Mouse (Mus musculus) left cerebral cortex, postnatal 36 days (tissue): ENCODE measurements around the gene Ces2b. TPM values are rescaled to one million over a fixed set of nuclear protein-coding genes. Genes with fewer than 3 reads are reported as not detected.

Experiments
- total RNA-seq, 2 experiments: library from RNA; stranded (reverse); gene quantifications; 2 replicates each; pipeline ENCODE4 v1.2.3; 2021

Gene Ces2b
- total RNA-seq, 2 experiments from 2014 or later, result 0.17 TPM; not detected in 1

Other genes with a start within 250 kb of the Ces2b start
- 1 to 10 TPM; 8.1 to 9.0 TPM for gene Pdp2, start 240.1 kb upstream of the Ces2b start, total RNA-seq
- gene Cdh16, start 207.2 kb upstream of the Ces2b start, total RNA-seq, result not detected
- 1 to 10 TPM; 3.5 to 4.4 TPM for gene Rrad, start 200.2 kb upstream of the Ces2b start, total RNA-seq
- gene Ciao2b, start 189.6 kb upstream of the Ces2b start, total RNA-seq, result 10 to 100 TPM; 31.4 to 33.5 TPM
- gene Ces2a, start 97.6 kb upstream of the Ces2b start, total RNA-seq, result not detected
- gene Ces2c, start 15.5 kb downstream of the Ces2b start, total RNA-seq, result not detected
- gene Ces2e, start 94.7 kb downstream of the Ces2b start, total RNA-seq, result not detected
- not detected for gene Ces2f, start 115.8 kb downstream of the Ces2b start, total RNA-seq
- under 1 TPM; 0.25 to 0.45 TPM for gene Ces2g, start 130.1 kb downstream of the Ces2b start, total RNA-seq
- gene Ces2h, start 169.3 kb downstream of the Ces2b start, total RNA-seq, result not detected
- gene Ces3a, start 217.0 kb downstream of the Ces2b start, total RNA-seq, result not detected